Mouse (Mus musculus) MEL-GATA-1-ER (cell line): Measurements from ENCODE around the gene Ak2.

ENCODE experiments used
- DNase-seq: peaks from one replicate; pipeline ENCODE4 v3.0.0-alpha.2; 2012; ENCODE audit warnings: low read depth; ENCODE audit errors: extremely low read depth

Gene Ak2

DNA sequence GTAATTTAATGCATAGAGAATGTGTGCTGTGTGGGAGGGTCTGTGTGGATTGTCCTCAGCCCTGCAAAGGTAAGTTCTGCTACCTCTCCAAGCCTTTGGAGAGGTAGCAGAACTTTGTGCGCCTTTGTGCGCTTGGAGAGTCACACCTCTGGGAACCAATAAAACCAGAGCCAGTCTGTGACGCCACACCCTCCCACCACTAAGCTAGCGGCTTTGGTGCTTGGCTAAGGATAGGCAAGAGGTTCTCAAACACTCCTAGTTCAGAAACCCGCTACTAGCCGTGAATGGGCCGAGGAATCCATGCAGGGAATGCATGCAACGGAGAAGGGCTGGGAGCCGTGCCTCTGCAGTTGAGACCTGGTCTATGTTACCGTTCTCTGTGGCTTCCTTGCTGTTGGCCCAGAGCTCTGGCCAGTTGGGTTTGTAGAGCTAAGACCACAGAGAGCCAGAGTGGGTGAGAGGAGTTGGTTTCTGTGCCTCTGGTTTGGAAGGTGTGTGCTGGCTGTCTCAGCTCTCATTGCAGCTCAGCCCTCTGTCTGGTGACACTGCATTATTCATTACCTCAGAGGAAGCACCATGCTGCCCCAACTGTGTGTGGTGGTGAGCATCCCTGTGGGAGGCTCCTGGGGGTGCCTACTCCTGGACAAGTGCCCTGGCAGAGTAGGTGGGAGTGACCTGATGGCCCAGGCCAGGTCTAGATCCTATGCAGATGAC lies 21.6 kb downstream of the Ak2 start:
- DNase-seq, result no peak

DNA sequence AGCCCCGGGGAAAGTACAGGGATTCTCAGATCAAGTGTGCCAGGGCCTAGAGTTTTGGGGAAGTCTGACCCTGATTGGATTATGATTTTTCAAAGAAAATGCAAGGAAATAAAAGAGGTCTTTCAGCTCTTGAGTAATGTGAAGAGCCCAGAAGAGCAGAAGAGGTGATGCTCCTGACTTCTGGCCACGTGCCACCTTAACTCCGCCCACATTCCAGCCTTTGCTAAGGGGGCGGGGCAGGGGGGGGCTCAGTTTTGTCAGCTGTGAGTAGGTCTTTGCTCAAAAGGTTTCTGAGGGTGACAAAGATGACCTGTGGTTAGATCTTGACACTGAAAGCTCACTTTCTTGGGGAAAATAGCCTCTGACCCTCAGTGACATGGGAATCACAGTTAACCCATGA lies 24.6 kb downstream of the Ak2 start:
- DNase-seq, result no peak

DNA sequence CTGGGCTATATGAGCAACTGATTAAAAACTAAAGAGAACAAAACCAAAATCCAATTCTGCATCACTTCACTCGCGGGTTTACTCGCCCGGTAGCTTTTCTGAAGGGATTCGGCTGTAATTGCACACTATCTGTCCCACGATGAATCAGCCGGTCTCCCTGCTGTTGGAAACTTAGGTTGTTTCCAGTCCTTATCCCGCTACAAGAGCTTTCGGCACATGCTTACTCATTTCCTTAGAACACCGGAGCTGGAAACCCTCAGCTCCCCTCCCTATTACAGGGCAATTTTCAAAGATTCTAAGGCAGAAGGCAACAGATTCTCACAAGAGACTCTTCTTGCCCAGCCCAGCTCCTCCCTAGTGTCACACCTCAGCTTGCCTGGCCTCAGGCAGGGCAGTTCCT lies 25.4 kb downstream of the Ak2 start:
- DNase-seq, result no peak

DNA sequence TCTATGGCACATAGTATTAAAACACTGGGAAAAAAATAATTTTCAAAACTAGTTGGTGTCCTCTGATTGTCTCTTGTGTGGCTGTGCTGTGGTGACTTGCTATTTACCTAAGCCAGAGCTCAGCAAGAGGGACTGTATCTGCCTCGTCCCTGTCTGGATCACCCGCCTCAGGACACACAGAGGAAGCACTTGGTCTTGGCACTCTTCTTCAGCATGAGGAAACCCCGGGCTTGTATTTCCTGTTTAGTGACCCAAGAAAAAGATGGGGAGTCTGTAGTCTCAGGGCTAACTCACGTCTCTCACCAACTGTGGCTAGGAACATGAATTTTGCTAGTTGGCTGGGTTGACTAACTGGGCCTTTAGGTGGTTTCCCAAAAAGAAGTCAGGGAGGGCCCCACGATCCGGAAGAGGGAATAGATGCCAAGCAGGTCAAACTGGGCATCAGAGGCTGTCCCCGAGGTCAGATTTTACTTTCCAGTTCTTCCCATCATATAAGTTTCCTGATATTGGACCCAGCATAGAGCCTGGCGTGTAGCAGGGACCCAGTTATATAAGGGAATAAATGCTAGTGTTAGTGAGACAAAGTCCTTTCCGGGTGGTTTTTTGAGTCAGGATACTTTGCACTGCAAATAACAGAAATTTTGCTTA lies 27.2 kb downstream of the Ak2 start:
- no peak for DNase-seq

DNA sequence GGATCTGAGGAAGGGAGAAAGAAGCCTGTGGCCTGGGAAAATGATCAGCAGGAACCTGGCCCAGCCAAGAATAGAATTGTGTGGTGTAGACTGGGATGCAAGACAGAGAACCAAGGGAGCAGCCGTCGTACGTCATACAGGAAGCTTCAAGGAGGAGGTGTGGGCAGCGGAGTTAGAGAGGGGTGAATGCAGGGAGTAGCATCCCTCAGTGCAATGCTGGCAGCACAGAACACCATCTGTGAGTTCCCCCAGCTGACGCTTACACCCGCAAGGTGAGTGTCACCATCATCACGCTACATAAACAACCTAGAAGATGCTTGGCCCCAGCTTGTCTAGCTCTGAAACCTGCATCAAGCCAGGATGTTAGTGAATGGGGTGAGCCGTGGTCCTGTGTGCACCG lies 28.0 kb downstream of the Ak2 start:
- DNase-seq, result no peak

DNA sequence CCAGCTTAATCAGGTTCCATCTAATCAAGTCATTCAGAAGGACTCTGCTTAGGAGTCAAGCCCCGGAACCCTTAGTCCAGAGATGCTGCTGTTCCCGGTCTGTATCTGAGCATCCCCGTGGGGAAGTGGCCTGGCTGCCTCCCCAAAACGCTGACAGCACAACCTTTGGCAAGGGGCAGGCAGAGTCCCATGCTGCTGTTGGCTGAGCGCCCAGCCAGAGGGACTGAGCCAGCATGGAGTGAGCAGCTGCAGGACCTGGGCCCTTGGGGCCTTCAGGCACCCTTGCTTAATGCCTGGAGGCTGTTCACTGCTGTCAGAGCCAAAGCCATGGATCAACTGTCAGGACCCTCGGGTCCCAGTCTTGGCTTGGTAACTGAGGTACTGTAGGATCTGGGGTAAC lies 28.7 kb downstream of the Ak2 start:
- DNase-seq, result no peak

DNA sequence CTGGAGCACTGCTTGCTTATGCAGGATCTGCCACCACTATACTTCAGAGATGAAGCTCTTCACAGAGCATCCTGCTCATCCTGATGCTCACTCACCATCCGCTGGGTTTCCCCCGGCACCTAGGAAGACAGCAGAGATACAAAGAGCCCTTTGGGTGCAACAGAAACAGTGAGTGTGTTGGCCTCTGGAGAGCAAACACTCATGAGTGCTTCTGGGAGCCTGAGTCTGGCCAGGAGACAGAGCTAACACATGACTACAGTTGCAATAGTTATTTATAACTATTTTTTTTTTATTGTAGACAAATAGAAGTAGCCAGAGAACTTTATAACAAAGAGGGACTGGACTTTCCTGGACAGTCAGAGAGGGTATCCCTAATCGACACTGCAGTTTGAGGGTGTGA lies 29.7 kb downstream of the Ak2 start:
- no peak for DNase-seq

DNA sequence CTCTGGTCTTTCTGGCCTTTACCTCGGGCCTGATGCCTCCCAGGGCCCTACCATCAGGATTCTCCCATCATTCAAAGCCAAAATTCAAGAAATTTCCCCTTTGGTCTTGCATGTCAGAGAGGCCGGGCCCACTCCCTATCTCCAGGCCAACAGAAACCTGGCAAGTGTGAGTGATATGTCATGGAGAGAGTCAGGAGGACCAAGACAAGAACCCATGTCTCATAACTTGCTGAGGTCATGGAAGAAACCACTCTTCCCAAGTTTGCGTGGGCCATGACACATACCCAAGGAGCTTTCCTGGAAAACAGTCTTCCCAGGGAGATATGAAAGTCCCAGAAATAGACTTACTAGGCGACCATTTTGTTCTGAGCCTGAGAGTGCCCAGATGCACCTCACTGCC lies 30.1 kb downstream of the Ak2 start:
- no peak for DNase-seq

DNA sequence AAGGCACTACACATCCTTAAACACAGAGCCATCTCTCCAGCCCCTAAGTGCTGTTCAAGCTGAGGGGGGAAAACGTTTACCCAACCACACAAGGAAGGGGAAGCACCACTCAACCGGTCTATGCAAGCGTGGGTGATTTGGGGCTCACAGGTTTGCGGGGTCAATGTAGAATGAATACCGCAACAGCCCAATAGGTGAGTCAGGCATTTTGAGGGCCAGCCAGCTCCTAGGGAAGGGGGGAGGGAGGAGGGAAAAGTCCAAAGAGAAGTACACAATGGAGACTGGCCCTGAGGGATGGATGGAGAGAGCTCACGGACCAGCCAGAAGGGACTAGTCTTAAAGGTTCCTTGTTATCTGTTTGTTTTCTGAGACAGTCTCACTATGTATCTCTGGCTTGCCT lies 32.1 kb downstream of the Ak2 start:
- no peak for DNase-seq

DNA sequence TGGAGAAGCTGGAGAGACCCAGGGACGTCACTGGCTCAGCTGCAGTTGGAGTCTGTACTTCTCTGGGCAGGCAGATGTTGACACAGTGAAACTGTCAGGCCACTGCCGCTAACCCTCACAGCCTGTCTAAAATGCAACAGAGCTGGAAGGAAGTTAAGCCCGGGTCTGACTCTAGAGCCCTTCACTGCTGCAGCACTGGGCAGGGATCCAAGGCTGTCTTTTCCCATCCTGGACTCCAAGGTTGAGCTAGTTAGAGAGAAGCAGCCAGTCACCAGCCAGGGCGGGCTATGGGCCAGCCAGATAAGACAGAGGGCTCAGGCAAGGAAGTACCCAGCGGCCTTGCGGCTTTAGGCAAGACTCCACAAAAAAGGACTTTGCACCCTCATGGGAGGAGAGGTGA lies 33.0 kb downstream of the Ak2 start:
- peak; percentile 98 for DNase-seq

DNA sequence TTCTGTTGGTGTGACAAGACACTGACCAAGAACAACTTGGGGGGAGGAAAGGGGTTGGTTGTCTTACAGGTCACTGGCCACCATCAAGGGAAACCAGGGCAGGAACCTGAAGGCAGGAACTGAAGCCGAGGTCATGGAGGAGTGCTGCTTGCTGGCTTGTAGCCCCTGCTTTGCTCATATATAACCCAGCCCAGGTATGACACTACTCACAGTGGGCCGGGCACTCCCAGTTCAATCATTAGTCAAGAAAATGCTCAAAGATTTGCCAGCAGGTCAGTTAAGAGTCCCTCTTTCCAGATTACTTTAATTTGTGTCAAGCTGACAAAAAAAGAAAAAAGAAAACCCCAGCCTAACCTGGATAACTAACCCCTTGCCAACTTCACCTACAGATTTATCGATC lies 33.9 kb downstream of the Ak2 start:
- DNase-seq, result no peak

DNA sequence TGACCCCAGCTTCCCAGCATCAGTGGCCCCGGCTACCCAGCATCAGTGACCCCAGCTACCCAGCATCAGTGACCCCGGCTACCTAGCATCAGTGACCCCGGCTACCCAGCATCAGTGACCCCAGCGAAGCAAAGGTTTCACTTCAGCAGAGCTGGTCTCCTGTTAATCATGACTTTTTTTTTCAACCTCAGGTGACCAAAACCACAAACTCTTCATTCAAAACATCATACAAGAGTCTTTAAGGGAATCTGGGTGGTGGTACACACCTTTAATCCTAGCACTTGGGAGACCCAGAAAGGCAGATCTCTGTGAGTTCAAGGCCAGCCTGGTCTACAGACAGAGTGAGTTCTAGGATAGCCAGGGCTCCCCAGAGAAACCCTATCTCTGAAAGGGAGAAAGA lies 39.0 kb downstream of the Ak2 start:
- DNase-seq, result no peak

DNA sequence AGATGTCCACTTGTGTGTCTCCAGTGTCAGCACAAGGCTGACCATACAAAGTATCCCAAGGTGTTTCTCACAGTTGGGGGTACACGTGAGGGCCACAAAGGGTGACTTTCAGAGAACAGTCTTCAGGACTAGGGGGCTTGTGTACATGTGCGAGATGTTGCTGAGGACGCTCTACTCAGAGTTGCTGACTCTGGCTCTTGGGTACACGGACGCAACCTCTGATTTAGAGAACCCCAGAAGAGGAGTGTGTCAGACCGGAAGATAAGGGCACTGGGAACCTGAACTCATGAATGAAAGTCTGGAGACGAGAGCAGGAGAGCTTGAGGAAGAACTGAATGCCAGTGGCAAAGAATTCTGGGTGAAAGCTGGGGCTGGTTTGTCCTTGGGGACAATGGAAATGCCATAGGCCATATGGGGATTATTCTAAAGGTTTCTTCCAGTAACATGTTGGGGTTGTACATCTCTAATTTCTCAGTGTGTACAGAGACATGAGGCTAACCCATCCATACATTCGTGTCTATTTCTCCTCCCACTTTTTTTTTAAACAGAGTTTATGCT lies 39.7 kb downstream of the Ak2 start:
- DNase-seq, result no peak

DNA sequence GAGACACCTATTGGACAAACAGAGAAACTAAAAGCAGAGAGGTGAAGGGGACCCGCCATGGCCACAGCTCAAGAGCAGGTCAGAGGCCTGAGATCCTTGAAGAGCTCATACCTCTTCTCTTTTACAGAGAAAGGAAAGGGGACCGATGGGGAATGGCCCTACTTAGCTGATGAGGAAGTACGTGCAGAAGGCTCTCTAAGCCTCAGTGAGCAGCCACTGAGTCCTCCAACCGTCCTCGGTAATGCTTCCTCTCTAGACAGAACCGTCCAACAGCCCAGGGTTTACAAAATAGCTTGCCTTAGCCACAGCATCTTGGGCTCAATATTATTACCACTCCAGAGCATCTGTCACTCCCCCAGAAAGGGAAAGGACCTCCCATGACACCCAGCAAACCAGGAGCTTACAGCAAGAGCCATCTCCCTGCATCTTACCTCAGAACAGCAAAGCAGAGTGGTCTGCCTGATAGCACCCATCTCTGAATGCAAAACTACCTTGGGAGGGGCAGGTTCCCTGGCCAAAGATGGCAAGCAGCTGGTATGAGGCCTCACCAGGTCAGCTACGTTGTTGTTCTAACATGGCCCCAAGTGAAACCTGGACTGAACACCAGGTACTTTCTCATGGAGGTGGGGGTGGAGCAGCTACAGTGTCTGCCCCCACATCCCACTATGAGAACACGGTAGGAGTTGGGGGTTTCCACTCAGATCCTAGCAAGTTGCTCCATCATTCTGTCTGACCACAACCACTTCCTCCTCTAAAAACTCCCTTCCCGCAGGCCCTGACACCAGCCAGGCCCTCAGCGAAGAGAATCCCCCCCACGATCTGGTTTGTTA lies 40.6 kb downstream of the Ak2 start:
- DNase-seq, result peak; percentile 59

DNA sequence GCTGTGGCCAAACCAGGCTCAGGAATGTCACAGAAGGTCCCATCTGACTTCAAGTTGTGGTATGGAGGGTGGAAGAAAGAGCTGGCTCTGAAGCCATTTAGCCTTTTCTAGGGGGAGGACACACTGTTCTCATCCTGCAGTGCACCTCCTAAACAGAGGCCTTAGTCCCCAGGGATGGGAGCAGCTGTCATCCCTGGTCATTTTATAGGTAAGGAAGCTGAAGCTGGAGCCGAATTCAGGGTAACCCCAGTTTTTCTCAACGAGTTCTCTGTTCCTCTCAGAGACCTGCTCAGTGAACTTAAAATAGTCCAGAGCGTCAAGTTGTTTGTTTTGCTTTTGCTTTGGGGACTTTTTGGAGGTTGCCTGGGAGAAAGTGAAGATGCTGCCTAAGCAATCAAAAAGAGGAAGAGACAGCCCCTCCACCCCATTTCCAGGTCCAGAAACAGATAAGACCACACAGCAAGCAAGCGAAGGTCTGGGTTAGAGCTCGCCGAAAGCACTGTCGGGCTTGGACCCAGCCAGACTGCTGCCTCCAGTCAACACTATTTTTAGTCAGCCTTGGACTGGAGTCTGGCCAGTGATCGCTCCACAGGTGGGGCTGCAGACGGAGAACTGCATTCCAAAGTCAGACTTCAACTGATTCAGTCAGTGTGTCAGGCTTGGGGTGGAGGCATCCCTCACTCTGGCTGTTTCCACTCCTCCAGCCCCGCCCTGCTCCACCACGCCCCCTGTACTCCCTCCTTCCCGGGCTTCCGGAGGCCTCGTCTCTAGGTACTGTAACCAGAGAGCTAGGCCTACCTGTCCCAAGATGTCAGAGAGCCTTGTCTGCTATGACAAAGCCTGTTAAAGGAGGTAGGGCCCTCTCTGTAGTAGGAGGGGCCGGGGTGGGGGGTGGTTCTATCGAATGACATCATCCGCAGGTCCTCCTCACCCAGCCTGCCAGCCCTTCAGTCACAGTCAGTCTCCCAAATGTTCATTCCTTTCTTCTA lies 41.5 kb downstream of the Ak2 start:
- DNase-seq, result peak; percentile 76

DNA sequence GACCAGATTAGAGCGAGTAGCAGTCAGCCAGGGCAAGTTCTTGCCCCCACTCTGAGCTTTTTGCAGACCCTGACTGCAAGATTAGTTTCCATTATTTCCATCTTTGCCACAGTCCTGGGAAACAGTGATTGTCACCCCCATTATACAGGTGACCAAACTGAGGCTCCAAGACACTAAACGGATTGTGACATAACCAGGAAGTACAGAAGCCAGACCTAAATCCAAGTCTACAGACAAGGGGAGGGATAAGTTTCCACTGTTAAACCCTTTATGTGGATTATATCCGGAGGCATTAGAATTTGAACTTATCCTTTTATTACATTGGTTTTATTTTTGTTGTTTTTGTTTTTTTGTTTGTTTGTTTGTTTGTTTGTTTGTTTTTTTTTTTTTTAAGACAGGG lies 42.5 kb downstream of the Ak2 start:
- DNase-seq, result no peak

DNA sequence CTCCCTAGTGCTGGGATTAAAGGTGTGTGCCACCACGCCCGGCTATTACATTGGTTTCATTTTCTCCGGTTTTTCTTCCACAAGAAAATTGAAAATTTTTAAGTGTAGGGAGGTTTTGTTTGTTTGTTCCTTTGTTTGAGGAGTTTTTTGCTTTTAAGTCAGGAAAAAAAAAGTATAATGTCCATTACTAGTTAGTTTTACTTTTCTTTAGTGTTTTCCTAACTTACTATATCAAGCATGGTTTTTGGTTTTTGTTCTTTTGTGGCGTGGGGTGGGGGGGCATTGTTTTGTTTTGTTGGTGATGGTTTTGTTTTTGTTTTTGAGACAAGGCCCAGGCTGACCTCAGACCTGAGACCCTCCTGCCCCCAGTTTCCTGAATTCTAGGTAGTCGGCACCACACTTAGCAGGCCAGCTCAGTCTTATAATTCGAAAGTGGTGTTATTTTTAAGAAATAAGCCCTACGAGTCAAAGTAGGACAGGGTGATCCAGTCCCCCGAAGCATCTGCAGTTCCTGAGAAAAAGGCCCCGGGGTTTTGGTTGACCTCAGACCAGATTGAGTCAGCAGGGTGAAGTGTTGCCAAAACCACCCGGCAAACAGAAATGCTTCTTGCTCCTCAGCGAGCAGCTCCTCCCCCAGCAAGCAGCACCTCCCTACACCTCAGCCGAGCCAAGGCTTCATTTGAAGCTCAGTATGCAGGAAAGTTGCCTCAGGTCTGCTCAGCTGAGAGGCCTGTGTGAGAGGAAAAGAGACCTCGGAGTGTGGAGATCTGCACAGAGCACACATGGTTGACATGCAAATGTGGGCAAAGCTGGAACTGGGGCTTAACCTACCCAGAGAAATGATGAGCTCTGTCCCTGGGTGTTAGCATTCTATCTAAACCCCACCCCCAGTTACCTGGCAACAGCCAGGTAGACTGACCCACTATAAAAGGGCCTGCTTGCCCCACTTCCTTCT lies 43.2 kb downstream of the Ak2 start:
- DNase-seq, result no peak

DNA sequence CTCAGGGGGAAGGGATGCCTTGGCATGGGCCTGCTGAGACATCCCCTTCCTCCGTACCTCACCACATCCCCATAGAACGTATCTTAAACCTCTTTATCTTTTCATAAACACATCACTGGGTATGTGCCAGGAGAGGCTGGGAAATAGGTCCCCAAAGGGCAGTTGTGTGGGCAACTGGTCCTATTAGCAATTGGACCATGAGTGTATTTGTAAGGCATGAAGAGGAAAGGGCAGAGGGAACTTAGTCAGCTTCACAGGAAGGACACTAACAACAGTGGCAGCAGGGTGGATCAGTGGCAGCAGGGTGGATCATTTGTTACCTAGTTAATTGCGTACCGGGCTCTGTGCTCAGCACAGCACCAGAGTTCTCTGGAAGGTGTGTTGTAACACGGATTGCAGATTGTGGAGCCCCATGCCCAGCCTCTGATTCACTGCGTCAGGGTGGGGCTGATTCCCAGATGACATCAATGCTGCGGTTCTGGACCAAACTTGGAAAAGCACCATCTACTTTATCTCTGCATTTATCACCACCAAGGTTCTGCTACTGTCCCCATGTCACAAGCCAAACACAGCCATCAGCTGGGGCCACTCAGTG lies 44.2 kb downstream of the Ak2 start:
- no peak for DNase-seq

DNA sequence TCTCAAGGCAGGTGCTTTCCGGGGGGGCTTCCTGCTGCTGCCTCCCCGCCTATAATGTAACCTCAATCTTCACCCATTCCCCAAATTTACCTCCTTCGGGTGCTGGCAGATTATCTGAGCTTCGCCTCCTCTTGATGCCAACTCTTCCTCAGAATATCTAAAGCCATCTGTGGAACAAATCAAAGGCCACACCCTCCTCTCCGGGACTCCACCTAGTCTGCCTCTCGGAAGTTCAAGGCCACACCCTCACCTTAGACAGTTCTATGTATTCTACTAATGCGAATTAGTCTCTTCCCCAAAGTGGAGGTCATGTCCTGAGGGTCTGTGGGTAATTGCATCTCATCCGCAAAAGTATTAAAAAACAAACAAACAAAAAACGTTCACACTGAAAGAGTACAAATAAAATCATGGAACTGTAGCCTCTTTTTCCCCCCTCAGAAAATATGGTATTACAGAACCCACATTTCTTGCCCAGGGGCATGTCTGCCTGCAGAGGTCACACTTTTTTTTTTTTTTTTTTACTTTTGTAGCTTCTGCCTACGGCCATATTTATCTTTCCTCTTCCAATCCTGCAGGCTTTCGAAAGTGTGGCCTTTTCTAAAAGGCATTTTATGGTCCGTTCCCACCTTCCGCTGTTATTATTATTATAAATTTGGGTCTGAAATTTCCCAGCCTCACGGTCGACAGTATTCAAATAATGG lies 56.1 kb downstream of the Ak2 start:
- DNase-seq, result no peak
